Mouse (Mus musculus): ENCODE data around the gene Slc38a6. TPM values are rescaled to one million over a fixed set of nuclear protein-coding genes. Genes with fewer than 3 reads are reported as not detected.
A peak's percentile ranks its signal among the peaks of the same experiment; 100 is the strongest.

Slc38a6 gene
- 7.0 and 10.1 TPM in 2 replicates for polyA plus RNA-seq (2016; fragmentation: Nextera tagmentation; extraction: Ambion mirVana)

- H3K27me3 ChIP-seq (ENCODE audit: insufficient read depth, poor library complexity, severe bottlenecking), result no peaks in the 10 kb centered on the region
- H3K9me3 ChIP-seq, result no peaks in the 10 kb centered on the region
- peaks cover 23% of the 10 kb centered on the region for H3K4me1 ChIP-seq (replicated peaks)
- peaks cover 37% of the 10 kb centered on the region for H3K36me3 ChIP-seq
- WGBS, result under 1% methylated on average over 53 of the region's 53 CpGs
- peak within 1 kb of the TSS; percentile 93 for H3K27ac ChIP-seq
- peak within 1 kb of the TSS; percentile 79 for H3K4me3 ChIP-seq
- peak; percentile 96 for DNase-seq (ENCODE audit: low spot score)
These were observed at the start of gene Slc38a6, which contains the start of gene Trmt5 for GRCm38 (mm10) chr12:73286287-73287092. TSS of gene Slc38a6 (plus strand) at chr12:73286779. TSS of gene Trmt5 (minus strand) at chr12:73286710.

GRCm38 (mm10) chr12:73241960-73242359, 44.6 kb upstream of the Slc38a6 start:
- peak overlapping the region; percentile 29 for H3K27ac ChIP-seq
- H3K4me1 ChIP-seq (replicated peaks), result peaks cover 4% of the 10 kb centered on the region
- no peaks in the 10 kb centered on the region for H3K27me3 ChIP-seq (ENCODE audit: insufficient read depth, poor library complexity, severe bottlenecking)
- H3K9me3 ChIP-seq, result no peaks in the 10 kb centered on the region
- peak; percentile 24 for DNase-seq (ENCODE audit: low spot score)
- no peaks in the 10 kb centered on the region for H3K36me3 ChIP-seq
- 52% methylated on average over 10 of the region's 10 CpGs for WGBS
- no peak overlapping the region for H3K4me3 ChIP-seq

- H3K27ac ChIP-seq, result no peak overlapping the region
- H3K4me3 ChIP-seq, result no peak overlapping the region
- WGBS, result 85% methylated on average over 5 of the region's 5 CpGs
- H3K36me3 ChIP-seq, result no peaks in the 10 kb centered on the region
- no peaks in the 10 kb centered on the region for H3K9me3 ChIP-seq
- no peaks in the 10 kb centered on the region for H3K27me3 ChIP-seq (ENCODE audit: insufficient read depth, poor library complexity, severe bottlenecking)
- peaks cover 4% of the 10 kb centered on the region for H3K4me1 ChIP-seq (replicated peaks)
- DNase-seq (ENCODE audit: low spot score), result no peak
These were observed 40.9 kb upstream of the Slc38a6 start for GRCm38 (mm10) chr12:73245687-73246086.

- WGBS, result 63% methylated on average over 2 of the region's 2 CpGs
- no peak for DNase-seq (ENCODE audit: low spot score)
- Histone ChIP-seq H3K27me3 (ENCODE audit: insufficient read depth, poor library complexity, severe bottlenecking) (no peaks in the 10 kb centered on the region), H3K4me3 (no peak overlapping the region), H3K27ac (no peak overlapping the region), H3K4me1 (replicated peaks) (no peaks in the 10 kb centered on the region), H3K36me3 (0 out of 2 replicates have a peak, but pooled peaks cover 4% of the 10 kb centered on the region), H3K9me3 (no peaks in the 10 kb centered on the region)
These were observed 31.6 kb upstream of the Slc38a6 start for GRCm38 (mm10) chr12:73255006-73255405.

- Histone ChIP-seq H3K27ac (no peak overlapping the region), H3K4me1 (replicated peaks) (no peaks in the 10 kb centered on the region), H3K4me3 (no peak overlapping the region), H3K36me3 (0 out of 2 replicates have a peak, but pooled peaks cover 4% of the 10 kb centered on the region), H3K27me3 (ENCODE audit: insufficient read depth, poor library complexity, severe bottlenecking) (no peaks in the 10 kb centered on the region), H3K9me3 (peaks cover 9% of the 10 kb centered on the region)
- DNase-seq (ENCODE audit: low spot score), result no peak
- 96% methylated on average over 6 of the region's 6 CpGs for WGBS
These were observed 27.3 kb upstream of the Slc38a6 start for GRCm38 (mm10) chr12:73259269-73259668.

GRCm38 (mm10) chr12:73260339-73260738, 26.2 kb upstream of the Slc38a6 start:
- Histone ChIP-seq H3K27me3 (ENCODE audit: insufficient read depth, poor library complexity, severe bottlenecking) (no peaks in the 10 kb centered on the region), H3K4me3 (no peak overlapping the region), H3K36me3 (0 out of 2 replicates have a peak, but pooled peaks cover 4% of the 10 kb centered on the region), H3K27ac (no peak overlapping the region), H3K9me3 (peaks cover 9% of the 10 kb centered on the region), H3K4me1 (replicated peaks) (no peaks in the 10 kb centered on the region)
- DNase-seq (ENCODE audit: low spot score), result no peak
- 94% methylated on average over 1 of the region's 1 CpGs for WGBS

- Histone ChIP-seq H3K9me3 (peaks cover 7% of the 10 kb centered on the region), H3K27me3 (ENCODE audit: insufficient read depth, poor library complexity, severe bottlenecking) (no peaks in the 10 kb centered on the region), H3K36me3 (no peaks in the 10 kb centered on the region), H3K4me3 (no peak overlapping the region), H3K4me1 (replicated peaks) (no peaks in the 10 kb centered on the region), H3K27ac (no peak overlapping the region)
- DNase-seq (ENCODE audit: low spot score), result no peak
- 91% methylated on average over 3 of the region's 3 CpGs for WGBS
These were observed 21.1 kb upstream of the Slc38a6 start for GRCm38 (mm10) chr12:73265381-73265978.

- H3K9me3 ChIP-seq, result peaks cover 6% of the 10 kb centered on the region
- no peak overlapping the region for H3K27ac ChIP-seq
- no peaks in the 10 kb centered on the region for H3K36me3 ChIP-seq
- no peaks in the 10 kb centered on the region for H3K4me1 ChIP-seq (replicated peaks)
- 71% methylated on average over 1 of the region's 1 CpGs for WGBS
- no peak for DNase-seq (ENCODE audit: low spot score)
- H3K4me3 ChIP-seq, result no peak overlapping the region
- no peaks in the 10 kb centered on the region for H3K27me3 ChIP-seq (ENCODE audit: insufficient read depth, poor library complexity, severe bottlenecking)
These were observed 20.0 kb upstream of the Slc38a6 start for GRCm38 (mm10) chr12:73266597-73266996.

GRCm38 (mm10) chr12:73268497-73268896, 18.1 kb upstream of the Slc38a6 start:
- H3K9me3 ChIP-seq, result no peaks in the 10 kb centered on the region
- H3K4me3 ChIP-seq, result no peak overlapping the region
- H3K36me3 ChIP-seq, result 0 out of 2 replicates have a peak, but pooled peaks cover 3% of the 10 kb centered on the region
- no peaks in the 10 kb centered on the region for H3K4me1 ChIP-seq (replicated peaks)
- WGBS, result 66% methylated on average over 1 of the region's 1 CpGs
- no peak overlapping the region for H3K27ac ChIP-seq
- DNase-seq (ENCODE audit: low spot score), result peak; percentile 20
- no peaks in the 10 kb centered on the region for H3K27me3 ChIP-seq (ENCODE audit: insufficient read depth, poor library complexity, severe bottlenecking)

GRCm38 (mm10) chr12:73269531-73269930, 17.0 kb upstream of the Slc38a6 start:
- H3K27me3 ChIP-seq (ENCODE audit: insufficient read depth, poor library complexity, severe bottlenecking), result no peaks in the 10 kb centered on the region
- H3K4me3 ChIP-seq, result no peak overlapping the region
- no peaks in the 10 kb centered on the region for H3K9me3 ChIP-seq
- H3K27ac ChIP-seq, result no peak overlapping the region
- peaks cover 14% of the 10 kb centered on the region for H3K36me3 ChIP-seq
- no peak for DNase-seq (ENCODE audit: low spot score)
- no peaks in the 10 kb centered on the region for H3K4me1 ChIP-seq (replicated peaks)
- 92% methylated on average over 3 of the region's 3 CpGs for WGBS

GRCm38 (mm10) chr12:73269933-73270332, 16.6 kb upstream of the Slc38a6 start:
- Histone ChIP-seq H3K27ac (no peak overlapping the region), H3K4me3 (no peak overlapping the region), H3K9me3 (no peaks in the 10 kb centered on the region), H3K36me3 (peaks cover 18% of the 10 kb centered on the region), H3K4me1 (replicated peaks) (no peaks in the 10 kb centered on the region), H3K27me3 (ENCODE audit: insufficient read depth, poor library complexity, severe bottlenecking) (no peaks in the 10 kb centered on the region)
- WGBS, result 93% methylated on average over 4 of the region's 4 CpGs
- DNase-seq (ENCODE audit: low spot score), result no peak

GRCm38 (mm10) chr12:73274921-73275320, 11.7 kb upstream of the Slc38a6 start:
- whole genome bisulfite sequencing, result 98% methylated on average over 3 of the region's 3 CpGs
- Histone ChIP-seq H3K36me3 (peaks cover 61% of the 10 kb centered on the region), H3K27ac (no peak overlapping the region), H3K4me3 (no peak overlapping the region), H3K4me1 (replicated peaks) (no peaks in the 10 kb centered on the region), H3K9me3 (peaks cover 20% of the 10 kb centered on the region), H3K27me3 (ENCODE audit: insufficient read depth, poor library complexity, severe bottlenecking) (no peaks in the 10 kb centered on the region)
- no peak for DNase-seq (ENCODE audit: low spot score)

- WGBS, result 75% methylated on average over 8 of the region's 8 CpGs
These were observed 1.0 kb downstream of the Slc38a6 start for GRCm38 (mm10) chr12:73287609-73288008.

More at GRCm38 (mm10) chr12:73287609-73288008, 1.0 kb downstream of the Slc38a6 start:
- Histone ChIP-seq H3K4me1 (replicated peaks) (peaks cover 23% of the 10 kb centered on the region), H3K36me3 (peaks cover 33% of the 10 kb centered on the region), H3K4me3 (peak overlapping the region; percentile 79), H3K27me3 (ENCODE audit: insufficient read depth, poor library complexity, severe bottlenecking) (no peaks in the 10 kb centered on the region), H3K9me3 (no peaks in the 10 kb centered on the region), H3K27ac (peak overlapping the region; percentile 93; the same call in 1 of the 2 replicates)
- DNase-seq (ENCODE audit: low spot score), result no peak
